Mouse (Mus musculus): ENCODE measurements at regions not wholly inside any gene's neighbourhood (a gene's known extent, or its start where the extent isn't known, plus 50 kb on each side); places are given as distances from the start of the nearest gene placed in this dataset.

DNA sequence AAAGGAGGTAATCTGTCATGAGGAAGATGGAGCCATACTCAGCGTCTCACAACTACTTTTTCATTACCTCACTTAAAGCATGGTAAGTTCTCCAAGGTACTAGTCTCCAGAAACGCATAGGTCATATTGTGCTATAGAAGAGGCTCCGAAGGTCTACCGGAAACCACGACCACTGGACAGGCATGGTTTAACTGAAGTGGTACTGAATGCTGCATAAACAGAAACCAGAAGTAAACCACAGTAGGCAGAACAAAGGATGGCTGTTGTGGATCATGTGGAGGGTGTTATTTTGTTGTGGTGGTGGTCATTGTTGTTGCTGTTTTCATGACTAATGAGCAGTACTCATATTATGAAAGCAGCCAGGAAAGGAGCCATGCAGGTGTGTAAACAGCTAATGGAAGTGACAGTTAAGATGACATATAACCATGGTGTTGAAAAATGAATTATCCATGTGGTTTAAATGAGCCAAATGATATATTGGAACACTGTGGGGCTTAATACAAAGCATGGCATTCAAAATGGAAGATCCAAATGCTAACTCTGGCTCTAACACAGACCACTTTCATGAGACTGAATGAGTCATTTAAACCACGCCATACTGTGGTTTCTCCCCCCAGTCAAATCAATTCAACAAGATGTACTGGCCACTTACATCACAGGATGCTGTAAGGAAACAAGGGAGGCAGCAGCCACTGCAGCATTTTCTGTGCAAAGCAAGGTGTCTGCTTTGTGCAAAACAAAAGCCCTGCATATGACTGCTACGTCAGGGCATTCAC, 3484.5 kb upstream of the Gm7489 start:
- no peaks in the 10 kb centered on the region for H3K4me1 ChIP-seq (ENCODE audit: control insufficient read depth, insufficient read depth, low read length)
- no peak overlapping the region for H3K27ac ChIP-seq (ENCODE audit: insufficient read depth, low read length)
- DNase-seq, result no peak
- no peak overlapping the region for H3K4me3 ChIP-seq (replicated peaks; ENCODE audit: insufficient read depth, low read depth, low read length)
- no peaks in the 10 kb centered on the region for H3K27me3 ChIP-seq (ENCODE audit: control insufficient read depth, insufficient read depth, low read length)
- 89% methylated on average over 7 of the region's 7 CpGs for WGBS
- TF ChIP-seq POLR2A (IDR thresholded peaks at IDR 0.05; ENCODE audit: borderline replicate concordance, insufficient read depth, low read length) (no peak), CTCF (IDR thresholded peaks at IDR 0.05; ENCODE audit: borderline replicate concordance, insufficient read depth, low read depth, low read length) (no peak)

DNA sequence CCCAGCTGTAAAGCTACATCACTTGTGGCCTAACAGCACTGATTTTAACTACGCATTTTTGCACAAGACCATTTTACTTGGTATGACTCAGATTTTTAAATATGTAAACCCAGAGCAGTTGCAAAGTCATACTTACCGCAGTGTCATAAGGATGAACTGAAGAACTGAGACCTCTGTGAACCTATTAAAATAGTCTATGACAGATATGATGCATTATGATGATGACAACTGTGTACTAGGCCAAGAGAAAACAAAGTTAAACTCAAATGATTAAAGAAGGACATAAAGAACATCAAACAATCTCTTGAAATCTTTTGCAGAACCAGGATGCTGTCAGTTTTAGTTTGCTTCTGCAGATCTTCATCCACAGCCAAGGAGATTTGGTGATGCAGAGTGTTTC, 3483.3 kb upstream of the Gm7489 start:
- 92% methylated on average over 2 of the region's 2 CpGs for WGBS
- TF ChIP-seq POLR2A (IDR thresholded peaks at IDR 0.05; ENCODE audit: borderline replicate concordance, insufficient read depth, low read length) (no peak), CTCF (IDR thresholded peaks at IDR 0.05; ENCODE audit: borderline replicate concordance, insufficient read depth, low read depth, low read length) (no peak)
- Histone ChIP-seq H3K27ac (ENCODE audit: insufficient read depth, low read length) (no peak overlapping the region), H3K4me1 (ENCODE audit: control insufficient read depth, insufficient read depth, low read length) (no peaks in the 10 kb centered on the region), H3K4me3 (replicated peaks; ENCODE audit: insufficient read depth, low read depth, low read length) (no peak overlapping the region), H3K27me3 (ENCODE audit: control insufficient read depth, insufficient read depth, low read length) (no peaks in the 10 kb centered on the region)
- no peak for DNase-seq

DNA sequence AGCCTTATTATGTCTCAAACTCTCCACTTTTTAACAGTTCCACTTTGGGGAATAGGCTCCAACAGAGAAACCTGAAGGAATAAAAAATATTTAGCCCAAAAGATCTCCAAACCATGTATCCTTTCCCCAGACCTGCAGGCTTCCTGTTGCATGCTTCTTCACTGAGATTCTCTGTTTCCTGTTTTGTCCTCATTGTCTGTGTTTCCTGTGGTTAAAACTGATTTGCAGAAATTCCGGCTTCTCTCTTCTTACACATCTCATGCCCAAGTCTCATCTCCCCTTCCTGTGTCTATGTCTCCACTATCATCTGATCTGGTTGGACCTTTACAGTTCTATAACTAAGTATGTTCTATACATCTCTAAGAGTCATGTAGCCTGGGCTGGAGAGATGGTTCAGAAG, 3482.2 kb upstream of the Gm7489 start:
- Histone ChIP-seq H3K27ac (ENCODE audit: insufficient read depth, low read length) (no peak overlapping the region), H3K4me3 (replicated peaks; ENCODE audit: insufficient read depth, low read depth, low read length) (no peak overlapping the region), H3K4me1 (ENCODE audit: control insufficient read depth, insufficient read depth, low read length) (no peaks in the 10 kb centered on the region), H3K27me3 (ENCODE audit: control insufficient read depth, insufficient read depth, low read length) (no peaks in the 10 kb centered on the region)
- no peak for DNase-seq
- TF ChIP-seq CTCF (IDR thresholded peaks at IDR 0.05; ENCODE audit: borderline replicate concordance, insufficient read depth, low read depth, low read length) (no peak), POLR2A (IDR thresholded peaks at IDR 0.05; ENCODE audit: borderline replicate concordance, insufficient read depth, low read length) (no peak)
- 90% methylated on average over 1 of the region's 1 CpGs for WGBS

DNA sequence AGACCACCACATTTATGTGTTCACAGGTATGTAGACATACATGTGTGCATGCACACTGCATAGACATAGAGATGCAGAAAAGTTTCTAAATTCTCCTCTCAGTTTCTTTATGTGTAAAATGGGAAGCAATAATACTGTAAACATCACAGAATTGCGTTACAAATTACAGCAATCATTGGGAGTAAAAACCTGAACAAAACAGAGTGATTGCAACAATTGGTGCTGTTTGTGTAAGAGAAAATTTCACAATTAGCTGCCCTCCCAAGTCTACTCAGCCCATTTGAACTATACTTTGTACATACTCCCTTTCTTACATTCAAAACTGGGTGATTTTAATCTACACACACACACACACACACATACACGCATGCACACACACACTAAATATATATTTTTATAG, 3480.8 kb upstream of the Gm7489 start:
- Histone ChIP-seq H3K4me3 (replicated peaks; ENCODE audit: insufficient read depth, low read depth, low read length) (no peak overlapping the region), H3K27ac (ENCODE audit: insufficient read depth, low read length) (no peak overlapping the region), H3K4me1 (ENCODE audit: control insufficient read depth, insufficient read depth, low read length) (no peaks in the 10 kb centered on the region), H3K27me3 (ENCODE audit: control insufficient read depth, insufficient read depth, low read length) (no peaks in the 10 kb centered on the region)
- TF ChIP-seq POLR2A (IDR thresholded peaks at IDR 0.05; ENCODE audit: borderline replicate concordance, insufficient read depth, low read length) (no peak), CTCF (IDR thresholded peaks at IDR 0.05; ENCODE audit: borderline replicate concordance, insufficient read depth, low read depth, low read length) (no peak)
- DNase-seq, result no peak
- whole genome bisulfite sequencing, result 91% methylated on average over 2 of the region's 2 CpGs

DNA sequence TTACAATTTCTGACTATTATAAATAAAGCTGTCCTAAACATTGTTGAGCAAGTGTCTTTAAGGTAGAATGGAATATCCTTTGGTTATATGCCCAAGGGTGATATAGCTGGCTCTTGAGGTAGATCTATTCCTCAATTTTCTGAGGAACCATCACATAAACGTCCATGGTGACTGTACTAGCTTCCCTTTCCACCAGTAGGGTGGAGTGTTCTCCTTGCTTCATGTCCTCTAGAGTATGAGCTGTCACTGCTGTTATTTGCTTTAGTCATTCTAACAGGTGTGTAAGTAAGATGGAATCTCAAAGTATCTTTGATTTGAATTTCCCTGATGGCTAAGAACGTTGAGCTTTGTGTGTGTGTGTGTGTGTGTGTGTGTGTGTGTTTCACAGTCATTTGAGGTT, 3475.7 kb upstream of the Gm7489 start:
- TF ChIP-seq CTCF (IDR thresholded peaks at IDR 0.05; ENCODE audit: borderline replicate concordance, insufficient read depth, low read depth, low read length) (no peak), POLR2A (IDR thresholded peaks at IDR 0.05; ENCODE audit: borderline replicate concordance, insufficient read depth, low read length) (no peak)
- DNase-seq, result no peak
- 36% methylated on average over 2 of the region's 2 CpGs for WGBS
- no peaks in the 10 kb centered on the region for H3K4me1 ChIP-seq (ENCODE audit: control insufficient read depth, insufficient read depth, low read length)
- no peak overlapping the region for H3K27ac ChIP-seq (ENCODE audit: insufficient read depth, low read length)
- H3K4me3 ChIP-seq (replicated peaks; ENCODE audit: insufficient read depth, low read depth, low read length), result no peak overlapping the region
- no peaks in the 10 kb centered on the region for H3K27me3 ChIP-seq (ENCODE audit: control insufficient read depth, insufficient read depth, low read length)

DNA sequence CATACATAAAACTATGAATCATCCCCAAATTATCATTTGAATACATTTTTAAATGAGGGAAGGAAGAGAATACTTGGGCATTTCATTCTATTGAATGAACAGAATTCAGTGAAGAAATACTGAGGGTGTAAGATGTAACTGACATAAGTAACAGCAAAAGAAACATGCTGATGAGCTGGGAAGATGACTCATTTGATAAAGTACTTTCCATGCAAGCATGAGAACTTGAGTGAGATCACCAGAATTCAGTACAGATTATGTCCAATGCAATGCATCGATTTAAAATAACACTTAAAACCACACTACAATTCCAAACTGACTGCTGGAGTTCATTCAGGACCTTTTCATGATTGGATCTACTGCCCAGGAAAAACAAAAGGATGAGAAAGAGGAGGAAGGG, 3467.1 kb upstream of the Gm7489 start:
- TF ChIP-seq POLR2A (IDR thresholded peaks at IDR 0.05; ENCODE audit: borderline replicate concordance, insufficient read depth, low read length), result no peak
- DNase-seq, result no peak
- WGBS, result 91% methylated on average over 1 of the region's 1 CpGs
- H3K27me3 ChIP-seq (ENCODE audit: control insufficient read depth, insufficient read depth, low read length), result no peaks in the 10 kb centered on the region
- H3K4me1 ChIP-seq (ENCODE audit: control insufficient read depth, insufficient read depth, low read length), result no peaks in the 10 kb centered on the region
- no peak overlapping the region for H3K4me3 ChIP-seq (replicated peaks; ENCODE audit: insufficient read depth, low read depth, low read length)
- no peak overlapping the region for H3K27ac ChIP-seq (ENCODE audit: insufficient read depth, low read length)

DNA sequence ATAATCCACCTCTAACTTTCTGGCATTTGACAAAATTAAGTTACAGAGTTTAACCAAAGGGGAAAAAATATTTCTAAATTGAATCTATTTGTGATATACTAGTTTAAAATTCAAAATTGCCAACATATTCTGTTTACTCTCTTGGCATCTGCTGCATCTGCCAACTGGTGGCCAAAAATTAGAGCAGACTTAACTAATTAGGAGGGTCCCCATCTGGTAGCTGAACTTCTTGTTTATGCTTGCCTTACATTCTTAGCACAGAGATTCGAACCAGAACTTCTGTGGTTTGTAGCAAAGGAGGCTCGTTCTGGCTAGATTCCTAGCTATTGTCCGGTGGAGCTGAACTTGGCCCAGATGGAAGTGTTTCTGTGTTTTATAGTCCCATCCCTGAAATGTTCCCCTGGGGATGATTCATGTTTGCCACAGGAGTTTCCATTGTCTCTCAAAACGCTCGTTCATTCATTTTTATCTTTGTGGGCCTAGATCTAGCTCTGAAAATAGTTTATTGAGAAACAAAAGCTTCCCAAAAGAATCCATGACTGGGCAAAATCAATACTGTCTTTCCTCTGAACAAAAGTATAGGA, 3461.5 kb upstream of the Gm7489 start:
- WGBS, result 22% methylated on average over 5 of the region's 5 CpGs
- Histone ChIP-seq H3K4me1 (ENCODE audit: control insufficient read depth, insufficient read depth, low read length) (no peaks in the 10 kb centered on the region), H3K4me3 (replicated peaks; ENCODE audit: insufficient read depth, low read depth, low read length) (no peak overlapping the region), H3K27ac (ENCODE audit: insufficient read depth, low read length) (no peak overlapping the region), H3K27me3 (ENCODE audit: control insufficient read depth, insufficient read depth, low read length) (no peaks in the 10 kb centered on the region)
- no peak for TF ChIP-seq CTCF (IDR thresholded peaks at IDR 0.05; ENCODE audit: borderline replicate concordance, insufficient read depth, low read depth, low read length)
- no peak for TF ChIP-seq POLR2A (IDR thresholded peaks at IDR 0.05; ENCODE audit: borderline replicate concordance, insufficient read depth, low read length)
- no peak for DNase-seq

DNA sequence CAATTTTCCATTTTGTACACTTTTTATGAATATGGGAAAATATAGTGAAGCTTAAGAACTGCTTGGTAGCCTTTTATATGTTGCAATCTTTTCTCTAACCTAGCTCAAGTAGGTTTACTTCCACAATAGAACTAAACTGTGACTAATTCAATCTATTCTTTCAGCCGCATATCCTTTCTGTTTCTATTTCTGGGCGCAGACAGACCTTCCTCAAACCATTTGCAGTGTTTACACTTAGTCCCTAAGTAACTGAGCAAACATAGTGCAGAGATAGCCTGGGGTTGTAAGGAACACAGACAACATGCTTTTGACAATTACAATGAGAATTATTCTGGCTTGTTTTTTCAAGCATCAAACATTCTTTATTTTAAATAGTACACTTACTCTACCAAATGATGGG, 3435.1 kb upstream of the Gm7489 start:
- 46% methylated on average over 2 of the region's 2 CpGs for WGBS
- no peak overlapping the region for H3K27ac ChIP-seq (ENCODE audit: insufficient read depth, low read length)
- H3K27me3 ChIP-seq (ENCODE audit: control insufficient read depth, insufficient read depth, low read length), result no peaks in the 10 kb centered on the region
- no peak overlapping the region for H3K4me3 ChIP-seq (replicated peaks; ENCODE audit: insufficient read depth, low read depth, low read length)
- DNase-seq, result no peak
- TF ChIP-seq POLR2A (IDR thresholded peaks at IDR 0.05; ENCODE audit: borderline replicate concordance, insufficient read depth, low read length) (no peak), CTCF (IDR thresholded peaks at IDR 0.05; ENCODE audit: borderline replicate concordance, insufficient read depth, low read depth, low read length) (no peak)
- no peaks in the 10 kb centered on the region for H3K4me1 ChIP-seq (ENCODE audit: control insufficient read depth, insufficient read depth, low read length)

All from cerebellum, adult 2 months (tissue).